In genomic region chr9:61371755-61372509, GRCm38 (mm10) we compare ENCODE assay signal across 8 mouse cellular contexts. TPM values are rescaled to one million over a fixed set of nuclear protein-coding genes. Genes with fewer than 3 reads are reported as not detected.
A peak's percentile ranks its signal among the peaks of the same experiment; 100 is the strongest.
DNase-seq lines count a peak whose midpoint lies in the region; ATAC-seq and TF ChIP-seq lines count a peak whose summit lies in the region.

Tle3 (plus strand) TSS chr9:61372366.

- peak; percentile 80 for ATAC-seq in erythroid progenitor cell, adult 5-6 weeks (replicated peaks; ENCODE audit: low FRiP score, poor library complexity, severe bottlenecking)
- peak; percentile 74 for ATAC-seq in heart, embryonic 12.5 days (ENCODE audit: insufficient number of reproducible peaks, low FRiP score)
- ATAC-seq in kidney, postnatal 0 days (replicated peaks; ENCODE audit: low FRiP score, low read depth): peak; percentile 67
- peak; percentile 79 for ATAC-seq in liver, embryonic 11.5 days (replicated peaks; ENCODE audit: low FRiP score)
- peak; percentile 70 for ATAC-seq in stomach, embryonic 14.5 days (ENCODE audit: insufficient number of reproducible peaks, insufficient read depth, low FRiP score, low read depth)

- TF ChIP-seq CTCF in kidney, postnatal 0 days (IDR thresholded peaks at IDR 0.05; ENCODE audit: low read depth): peak; percentile 69

- peak within 1 kb of the TSS; percentile 97 for H3K4me2 ChIP-seq in heart, embryonic 12.5 days
- H3K4me2 ChIP-seq in kidney, postnatal 0 days (ENCODE audit: low read length): peak within 1 kb of the TSS; percentile 92
- H3K4me2 ChIP-seq in liver, embryonic 11.5 days: peak within 1 kb of the TSS; percentile 95
- H3K4me2 ChIP-seq in stomach, embryonic 14.5 days (replicated peaks; ENCODE audit: low read depth, low read length): peak within 1 kb of the TSS; percentile 98

- peak within 1 kb of the TSS; percentile 76 for H3K27ac ChIP-seq in heart, embryonic 12.5 days (ENCODE audit: poor library complexity, severe bottlenecking)
- peak within 1 kb of the TSS; percentile 94 for H3K27ac ChIP-seq in kidney, postnatal 0 days
- H3K27ac ChIP-seq in liver, embryonic 11.5 days (ENCODE audit: low read depth, low read length): peak within 1 kb of the TSS; percentile 79
- H3K27ac ChIP-seq in stomach, embryonic 14.5 days (ENCODE audit: low read length): peak within 1 kb of the TSS; percentile 98

- H3K36me3 ChIP-seq in heart, embryonic 12.5 days: 0 out of 2 replicates have a peak, but pooled peaks cover 3% of the 10 kb centered on the region
- H3K36me3 ChIP-seq in kidney, postnatal 0 days (ENCODE audit: insufficient read depth, low read length): peaks cover 10% of the 10 kb centered on the region; the same call in 1 of the 2 replicates
- 0 out of 2 replicates have a peak, but pooled peaks cover 2% of the 10 kb centered on the region for H3K36me3 ChIP-seq in liver, embryonic 11.5 days (ENCODE audit: control insufficient read depth, insufficient read depth, low read length)
- peaks cover 5% of the 10 kb centered on the region; the same call in 1 of the 2 replicates for H3K36me3 ChIP-seq in stomach, embryonic 14.5 days (ENCODE audit: control insufficient read depth, insufficient read depth, low read length)

- peak within 1 kb of the TSS; percentile 71 for H3K4me3 ChIP-seq in heart, embryonic 12.5 days
- H3K4me3 ChIP-seq in kidney, postnatal 0 days (replicated peaks; ENCODE audit: low read depth, low read length): peak within 1 kb of the TSS; percentile 80
- peak within 1 kb of the TSS; percentile 84 for H3K4me3 ChIP-seq in liver, embryonic 11.5 days (ENCODE audit: low read depth, low read length)
- peak within 1 kb of the TSS; percentile 98 for H3K4me3 ChIP-seq in stomach, embryonic 14.5 days (ENCODE audit: low read depth, low read length)

- H3K27me3 ChIP-seq in heart, embryonic 12.5 days (replicated peaks): peaks cover 27% of the 10 kb centered on the region
- H3K27me3 ChIP-seq in kidney, postnatal 0 days (ENCODE audit: insufficient read depth, low read length): no peaks in the 10 kb centered on the region
- peaks cover 31% of the 10 kb centered on the region for H3K27me3 ChIP-seq in liver, embryonic 11.5 days (replicated peaks; ENCODE audit: control insufficient read depth, insufficient read depth, low read length)
- no peaks in the 10 kb centered on the region for H3K27me3 ChIP-seq in stomach, embryonic 14.5 days (ENCODE audit: control insufficient read depth, insufficient read depth, low read length)

- DNase-seq in CD4-positive helper T cell, adult 2 months (ENCODE audit: low read depth, low spot score): peak; percentile 98
- peak; percentile 95 for DNase-seq in brain, embryonic 18.5 days (ENCODE audit: low read depth, low spot score)
- DNase-seq in kidney, postnatal 0 days (ENCODE audit: low spot score): peak; percentile 99
- DNase-seq in liver, embryonic 11.5 days (ENCODE audit: low spot score): peak; percentile 94
- peak; percentile 98 for DNase-seq in naive thymus-derived CD4-positive, alpha-beta T cell, adult 2 months (ENCODE audit: low read depth)

- peaks cover 66% of the 10 kb centered on the region for H3K4me1 ChIP-seq in heart, embryonic 12.5 days (replicated peaks)
- peaks cover 50% of the 10 kb centered on the region for H3K4me1 ChIP-seq in kidney, postnatal 0 days (replicated peaks; ENCODE audit: insufficient read depth, low read length)
- peaks cover 55% of the 10 kb centered on the region for H3K4me1 ChIP-seq in liver, embryonic 11.5 days (replicated peaks; ENCODE audit: control insufficient read depth, insufficient read depth, low read length)
- H3K4me1 ChIP-seq in stomach, embryonic 14.5 days (ENCODE audit: control insufficient read depth, insufficient read depth, low read length): peaks cover 52% of the 10 kb centered on the region

- H3K9ac ChIP-seq in heart, embryonic 12.5 days: peak within 1 kb of the TSS; percentile 86
- peak within 1 kb of the TSS; percentile 94 for H3K9ac ChIP-seq in kidney, postnatal 0 days (ENCODE audit: low read depth, low read length)
- peak within 1 kb of the TSS; percentile 82 for H3K9ac ChIP-seq in liver, embryonic 11.5 days (ENCODE audit: low read depth, low read length)
- peak within 1 kb of the TSS; percentile 98 for H3K9ac ChIP-seq in stomach, embryonic 14.5 days (replicated peaks; ENCODE audit: low read depth, low read length)

- no peaks in the 10 kb centered on the region for H3K9me3 ChIP-seq in heart, embryonic 12.5 days (replicated peaks)
- H3K9me3 ChIP-seq in kidney, postnatal 0 days (replicated peaks; ENCODE audit: low read length): no peaks in the 10 kb centered on the region
- H3K9me3 ChIP-seq in liver, embryonic 11.5 days (ENCODE audit: control insufficient read depth, low read length): no peaks in the 10 kb centered on the region
- H3K9me3 ChIP-seq in stomach, embryonic 14.5 days (ENCODE audit: control insufficient read depth, low read depth, low read length): no peaks in the 10 kb centered on the region

- under 1% methylated on average over 35 of the region's 35 CpGs for WGBS in heart, embryonic 12.5 days
- 1% methylated on average over 35 of the region's 35 CpGs for WGBS in kidney, postnatal 0 days
- under 1% methylated on average over 35 of the region's 35 CpGs for WGBS in liver, embryonic 11.5 days
- WGBS in stomach, embryonic 14.5 days: 1% methylated on average over 32 of the region's 35 CpGs

RNA-seq across cellular contexts. Expression of gene Tle3, which starts in this region (rescaled TPM):
- 9.7 and 20.5 TPM in 2 replicates for total RNA-seq in erythroid progenitor cell, adult 5-6 weeks (2015; ENCODE audit: low replicate concordance)
- 14.6 and 23.9 TPM in 2 replicates for total RNA-seq in erythroid progenitor cell, adult 5-6 weeks (2017; ENCODE audit: low replicate concordance)
- 12.7 and 12.8 TPM in 2 replicates for polyA plus RNA-seq in heart, embryonic 12.5 days (2016; fragmentation: Nextera tagmentation; extraction: Ambion mirVana)
- polyA plus RNA-seq in kidney, postnatal 0 days (2015; fragmentation: Nextera tagmentation; extraction: Ambion mirVana): 22.0 and 22.9 TPM in 2 replicates
- 15.0 and 15.8 TPM in 2 replicates for polyA plus RNA-seq in liver, embryonic 11.5 days (2014; fragmentation: Nextera tagmentation; extraction: Ambion mirVana)
- polyA plus RNA-seq in stomach, embryonic 14.5 days (2014; fragmentation: Nextera tagmentation; extraction: Ambion mirVana): 31.9 and 32.3 TPM in 2 replicates

Comparison
In these comparisons a context has a peak if more than half of its experiments do, and no peak if none do; other contexts are left out.
1. Peak in every context shown above with its lines: DNase-seq, ATAC-seq, H3K4me3 ChIP-seq and H3K27ac ChIP-seq.